Mouse (Mus musculus) liver, embryonic 15.5 days (tissue): ENCODE results near the gene Xpnpep1. TPM values are rescaled to one million over a fixed set of nuclear protein-coding genes. Genes with fewer than 3 reads are reported as not detected.

ENCODE experiments used
- ATAC-seq: fragments of 200-750 bp; cut with Nextera tagmentation; 2 replicates; pipeline ENCODE4 v1.8.0; 2017; ENCODE audit warnings: moderate number of reproducible peaks, mild to moderate bottlenecking, moderate library complexity; ENCODE audit not compliant: insufficient read depth
- H3K27ac ChIP-seq: fragments of 300-500 bp; sonication (generic); replicated peaks from 2 replicates; pipeline ENCODE4 v1.5.1; 2015; ENCODE audit warnings: mild to moderate bottlenecking, inconsistent platforms
- H3K27me3 ChIP-seq: fragments of 300-500 bp; sonication (generic); 2 replicates; pipeline ENCODE4 v1.6.1; 2015; ENCODE audit warnings: mild to moderate bottlenecking, inconsistent platforms
- H3K36me3 ChIP-seq: fragments of 300-500 bp; sonication (generic); replicated peaks from 2 replicates; pipeline ENCODE4 v1.6.1; 2015; ENCODE audit warnings: moderate library complexity, mild to moderate bottlenecking, inconsistent platforms
- H3K4me1 ChIP-seq: fragments of 300-500 bp; sonication (generic); replicated peaks from 2 replicates; pipeline ENCODE4 v1.6.1; 2015; ENCODE audit warnings: inconsistent platforms
- H3K4me2 ChIP-seq: fragments of 300-500 bp; sonication (generic); 2 replicates; pipeline ENCODE4 v1.6.1; 2015; ENCODE audit warnings: moderate library complexity, mild to moderate bottlenecking, inconsistent platforms
- H3K4me3 ChIP-seq: fragments of 300-500 bp; sonication (generic); replicated peaks from 2 replicates; pipeline ENCODE4 v1.5.1; 2015; ENCODE audit warnings: mild to moderate bottlenecking, inconsistent platforms
- H3K9ac ChIP-seq: fragments of 300-500 bp; sonication (generic); 2 replicates; pipeline ENCODE4 v1.6.1; 2015; ENCODE audit warnings: moderate library complexity, mild to moderate bottlenecking, inconsistent platforms
- H3K9me3 ChIP-seq: fragments of 300-500 bp; sonication (generic); replicated peaks from 2 replicates; pipeline ENCODE4 v1.6.1; 2016; ENCODE audit warnings: inconsistent platforms
- WGBS: fragments of 180-500 bp; shearing (Covaris S2); methylation state at CpG from one replicate; pipeline ENCODE4 v1.1.7; 2015; ENCODE audit warnings: mixed read lengths; ENCODE audit not compliant: insufficient replicate concordance; 5-methylcytosine and 5-hydroxymethylcytosine counted together
- polyA plus RNA-seq: library from polyadenylated mRNA; unstranded; fragments of >200 nt; fragmentation: Nextera tagmentation; extraction: Ambion mirVana; gene quantifications from 2 replicates; pipeline ENCODE4 v1.2.1, GENCODE M21; 2015

Gene Xpnpep1
- polyA plus RNA-seq, result 83.4 and 87.2 TPM in 2 replicates

DNA sequence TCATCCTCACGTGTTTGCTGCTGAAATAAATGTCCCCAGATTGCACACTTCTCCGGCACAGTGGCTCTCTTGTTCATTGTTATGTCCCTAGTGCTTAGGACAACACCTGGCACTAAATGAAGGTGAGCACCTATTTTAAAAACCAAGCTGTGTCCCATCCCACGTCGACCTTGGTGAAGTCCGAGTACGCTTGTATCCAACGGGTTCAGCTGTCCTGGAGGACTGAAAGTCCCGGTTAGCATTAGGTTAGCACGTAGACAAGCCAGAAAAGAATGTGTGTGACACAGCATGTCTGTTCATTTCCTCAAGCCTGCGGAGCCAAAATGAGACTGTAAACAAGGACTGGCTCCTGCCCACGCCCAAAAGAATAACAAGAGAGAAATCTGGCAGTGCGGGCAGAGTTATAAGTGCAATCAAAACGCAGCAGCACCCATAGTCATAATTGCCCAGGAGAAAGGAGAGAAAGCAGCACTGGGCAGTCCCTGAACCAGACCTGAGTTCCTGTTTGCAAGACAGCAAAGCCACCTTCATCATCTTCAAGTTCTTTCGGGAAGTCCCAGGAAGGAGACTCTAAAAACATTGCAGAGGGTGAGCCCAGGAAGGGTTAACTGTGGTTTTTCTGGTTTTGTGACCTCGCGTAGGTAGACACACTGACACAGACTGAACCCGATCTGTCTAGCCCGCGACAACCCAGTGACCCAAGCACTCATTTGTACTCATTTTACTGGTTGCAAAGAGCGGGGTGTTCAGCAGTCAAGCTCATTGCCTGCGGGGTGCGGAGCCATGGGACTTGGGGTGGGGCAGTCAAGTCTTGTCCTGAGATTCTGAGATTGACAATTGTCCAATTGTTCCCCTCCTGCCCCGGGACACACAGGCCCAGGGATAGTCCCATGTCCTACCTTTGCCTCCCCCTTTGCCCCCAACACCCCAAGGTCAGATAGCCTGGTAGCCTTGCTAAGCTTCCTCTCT is at the start of gene Xpnpep1:
Gene Xpnpep1, minus strand, starts transcription at position 51 of the 969 bp plus-strand sequence.
- 72% methylated on average over 23 of the region's 23 CpGs for WGBS
- peak within 1 kb of the TSS; percentile 81 for H3K4me2 ChIP-seq
- no peaks in the 10 kb centered on the region for H3K27me3 ChIP-seq
- ATAC-seq, result no peak
- peak within 1 kb of the TSS; percentile 35; the same call in 1 of the 2 replicates for H3K9ac ChIP-seq
- no peaks in the 10 kb centered on the region for H3K9me3 ChIP-seq
- peak within 1 kb of the TSS; percentile 98 for H3K4me3 ChIP-seq
- H3K27ac ChIP-seq, result peak within 1 kb of the TSS; percentile 76; the same call in 1 of the 2 replicates
- peaks cover 48% of the 10 kb centered on the region for H3K4me1 ChIP-seq
- H3K36me3 ChIP-seq, result 0 out of 2 replicates have a peak, but pooled peaks cover 3% of the 10 kb centered on the region

DNA sequence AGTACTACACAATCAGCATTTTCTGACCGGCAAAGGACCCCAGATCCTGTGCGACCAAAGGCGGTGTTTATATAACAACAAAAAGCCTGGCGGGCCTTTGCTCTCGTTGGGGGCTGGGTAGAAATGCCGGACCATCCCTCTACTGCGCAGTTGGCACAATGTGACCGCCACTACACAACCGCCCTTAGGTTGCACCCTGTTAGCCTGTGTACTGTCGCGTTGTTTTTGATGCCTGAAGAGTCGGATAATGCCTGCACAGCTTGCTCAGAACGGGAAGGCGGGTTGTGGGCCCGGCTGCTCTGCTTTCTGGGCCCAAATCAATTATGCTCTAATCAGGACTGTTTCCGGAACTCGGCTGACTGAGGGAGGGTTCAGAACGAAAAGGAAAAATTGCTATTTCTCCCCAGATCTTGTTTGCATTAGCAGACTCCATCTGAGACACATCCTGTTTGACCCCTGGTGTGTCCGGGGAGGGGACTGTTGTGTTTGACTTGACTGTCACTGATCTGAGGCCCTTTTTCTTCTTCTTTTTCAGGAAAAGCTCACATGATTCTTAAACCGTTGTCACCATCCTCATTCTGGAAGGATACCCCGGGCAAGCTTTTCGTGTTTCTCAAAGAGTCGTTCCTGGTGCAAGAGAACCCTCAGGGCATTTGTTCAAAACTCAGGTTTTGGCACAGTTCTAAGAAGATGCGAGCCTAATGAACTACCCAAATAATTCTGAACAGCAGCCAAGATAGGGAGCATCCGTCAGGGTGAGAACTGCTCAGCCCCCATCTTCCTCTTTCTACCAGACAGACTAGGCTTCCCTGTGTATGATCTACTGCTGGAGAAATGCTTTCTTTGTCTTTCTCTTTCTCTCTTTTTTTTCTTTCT is 47.5 kb upstream of the Xpnpep1 start:
- Histone ChIP-seq H3K9ac (no peak overlapping the region), H3K4me3 (no peak overlapping the region), H3K9me3 (no peaks in the 10 kb centered on the region), H3K27ac (peak overlapping the region; percentile 59), H3K27me3 (no peaks in the 10 kb centered on the region), H3K4me2 (peak overlapping the region; percentile 1; the same call in 1 of the 2 replicates), H3K36me3 (no peaks in the 10 kb centered on the region), H3K4me1 (peaks cover 31% of the 10 kb centered on the region)
- peak; percentile 45 for ATAC-seq
- 35% methylated on average over 25 of the region's 25 CpGs for WGBS

DNA sequence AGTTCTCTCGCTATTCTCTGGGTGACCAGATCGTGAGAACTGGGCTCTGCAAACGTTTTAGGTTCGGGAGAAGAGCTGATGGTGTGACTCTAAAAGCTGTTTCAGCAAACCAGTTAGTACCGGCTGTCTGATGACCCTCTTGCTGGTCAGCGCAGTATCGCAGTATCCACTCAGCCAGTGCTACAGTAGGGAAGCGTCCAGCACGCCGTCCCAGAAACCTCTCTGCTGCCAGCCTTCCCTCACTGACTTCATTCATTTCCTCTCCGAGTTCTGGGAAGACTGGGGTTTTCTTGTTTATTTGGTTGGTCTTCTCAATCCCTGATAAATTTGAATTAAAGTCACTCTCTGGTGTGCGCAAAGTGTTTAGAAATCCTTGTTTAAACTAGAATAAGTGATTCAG is 46.8 kb upstream of the Xpnpep1 start:
- H3K27me3 ChIP-seq, result no peaks in the 10 kb centered on the region
- peaks cover 24% of the 10 kb centered on the region for H3K4me1 ChIP-seq
- H3K36me3 ChIP-seq, result no peaks in the 10 kb centered on the region
- H3K9me3 ChIP-seq, result no peaks in the 10 kb centered on the region
- 58% methylated on average over 12 of the region's 12 CpGs for WGBS
- no peak overlapping the region for H3K9ac ChIP-seq
- ATAC-seq, result no peak
- peak overlapping the region; percentile 24 for H3K27ac ChIP-seq
- H3K4me2 ChIP-seq, result no peak overlapping the region
- H3K4me3 ChIP-seq, result no peak overlapping the region

DNA sequence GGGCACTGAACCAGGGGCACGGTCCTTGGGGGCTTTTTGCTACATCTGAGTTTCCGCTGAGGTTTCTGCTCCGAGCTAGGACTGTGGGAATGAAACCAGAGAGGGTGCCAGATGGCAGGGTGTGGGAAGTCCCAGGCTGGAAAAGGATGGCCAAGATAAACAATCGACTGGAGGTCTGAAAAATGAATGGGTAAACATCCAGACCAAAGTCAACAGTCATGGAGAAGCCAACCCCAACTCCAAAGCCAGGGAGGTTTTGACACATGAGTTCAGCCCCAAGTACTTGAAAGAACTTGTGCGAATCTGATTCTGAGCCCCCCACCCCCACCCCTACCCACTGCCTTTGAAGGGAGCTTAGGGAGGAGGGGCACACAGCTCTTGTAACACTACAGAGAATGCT is 44.7 kb upstream of the Xpnpep1 start:
- H3K27ac ChIP-seq, result no peak overlapping the region
- H3K4me2 ChIP-seq, result no peak overlapping the region
- peaks cover 28% of the 10 kb centered on the region for H3K4me1 ChIP-seq
- no peaks in the 10 kb centered on the region for H3K9me3 ChIP-seq
- H3K4me3 ChIP-seq, result no peak overlapping the region
- no peak for ATAC-seq
- H3K27me3 ChIP-seq, result peaks cover 10% of the 10 kb centered on the region; the same call in 1 of the 2 replicates
- H3K36me3 ChIP-seq, result no peaks in the 10 kb centered on the region
- H3K9ac ChIP-seq, result no peak overlapping the region
- WGBS, result 43% methylated on average over 5 of the region's 5 CpGs

DNA sequence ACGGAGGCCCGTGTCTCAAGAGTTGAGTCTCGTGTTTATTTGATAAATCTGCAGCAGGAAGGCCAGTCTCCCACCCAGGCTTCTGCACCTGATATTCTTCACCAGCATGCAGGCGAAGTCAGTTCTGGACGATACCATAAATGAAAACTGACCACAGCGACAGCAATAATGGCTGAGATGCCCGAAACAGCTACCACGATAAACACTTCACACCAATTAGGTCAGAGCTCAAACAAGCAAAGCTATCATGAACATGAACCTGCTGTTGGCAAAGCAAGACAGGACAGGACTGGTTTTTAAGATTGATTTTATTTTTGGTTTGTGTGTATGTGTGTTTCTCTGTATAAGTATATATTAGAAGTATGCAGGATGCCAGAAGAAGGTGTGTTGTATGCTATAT is 42.8 kb upstream of the Xpnpep1 start:
- no peaks in the 10 kb centered on the region for H3K9me3 ChIP-seq
- no peak overlapping the region for H3K9ac ChIP-seq
- no peak overlapping the region for H3K4me3 ChIP-seq
- peaks cover 10% of the 10 kb centered on the region; the same call in 1 of the 2 replicates for H3K27me3 ChIP-seq
- peaks cover 20% of the 10 kb centered on the region for H3K4me1 ChIP-seq
- no peak overlapping the region for H3K4me2 ChIP-seq
- no peaks in the 10 kb centered on the region for H3K36me3 ChIP-seq
- ATAC-seq, result no peak
- WGBS, result 72% methylated on average over 8 of the region's 8 CpGs
- no peak overlapping the region for H3K27ac ChIP-seq

DNA sequence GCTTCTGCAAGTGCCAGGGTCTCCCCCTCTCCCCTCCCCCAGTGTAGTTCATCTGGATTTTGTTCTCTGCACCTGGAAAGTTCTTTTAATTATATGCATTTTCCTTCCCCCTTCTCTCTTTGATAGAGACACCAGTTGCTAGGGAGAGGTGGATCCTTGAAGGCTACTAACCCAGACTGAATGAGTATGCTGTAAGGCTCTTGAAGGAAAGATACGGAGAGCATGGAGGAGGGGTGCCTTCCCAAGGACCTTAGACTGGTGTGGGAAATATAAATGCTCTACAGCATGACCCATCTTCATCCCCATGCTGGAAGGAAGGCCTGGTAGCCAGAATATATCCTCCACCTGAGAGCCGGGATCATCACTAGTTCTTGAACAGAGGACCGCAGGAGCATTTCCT is 41.3 kb upstream of the Xpnpep1 start:
- Histone ChIP-seq H3K27ac (no peak overlapping the region), H3K36me3 (no peaks in the 10 kb centered on the region), H3K4me3 (no peak overlapping the region), H3K4me2 (no peak overlapping the region), H3K9me3 (no peaks in the 10 kb centered on the region), H3K4me1 (peaks cover 19% of the 10 kb centered on the region), H3K27me3 (peaks cover 10% of the 10 kb centered on the region; the same call in 1 of the 2 replicates), H3K9ac (no peak overlapping the region)
- WGBS, result 67% methylated on average over 3 of the region's 3 CpGs
- ATAC-seq, result no peak

DNA sequence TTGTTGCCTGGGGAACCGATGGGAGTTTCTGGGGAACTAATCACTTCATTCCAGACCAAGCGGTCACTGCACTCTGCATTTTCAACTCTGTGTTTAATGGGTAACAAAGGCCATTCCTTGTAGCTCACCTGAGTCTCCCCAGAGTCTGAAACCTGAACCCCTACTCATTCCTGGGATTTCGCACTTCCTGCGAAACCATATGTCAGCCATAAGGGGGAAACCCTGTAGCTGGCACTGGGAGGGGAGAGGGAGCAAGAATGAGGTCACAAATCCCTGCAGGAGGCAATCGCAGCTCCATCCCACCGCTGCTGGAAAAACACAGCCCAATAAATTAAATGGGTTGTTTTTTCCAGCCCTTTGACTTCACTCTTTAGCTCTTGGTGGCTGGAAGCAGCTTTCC is 40.9 kb upstream of the Xpnpep1 start:
- Histone ChIP-seq H3K9ac (no peak overlapping the region), H3K9me3 (no peaks in the 10 kb centered on the region), H3K27ac (no peak overlapping the region), H3K36me3 (no peaks in the 10 kb centered on the region), H3K4me3 (no peak overlapping the region), H3K4me1 (peaks cover 16% of the 10 kb centered on the region), H3K4me2 (no peak overlapping the region), H3K27me3 (peaks cover 10% of the 10 kb centered on the region; the same call in 1 of the 2 replicates)
- no peak for ATAC-seq
- 33% methylated on average over 6 of the region's 6 CpGs for WGBS

DNA sequence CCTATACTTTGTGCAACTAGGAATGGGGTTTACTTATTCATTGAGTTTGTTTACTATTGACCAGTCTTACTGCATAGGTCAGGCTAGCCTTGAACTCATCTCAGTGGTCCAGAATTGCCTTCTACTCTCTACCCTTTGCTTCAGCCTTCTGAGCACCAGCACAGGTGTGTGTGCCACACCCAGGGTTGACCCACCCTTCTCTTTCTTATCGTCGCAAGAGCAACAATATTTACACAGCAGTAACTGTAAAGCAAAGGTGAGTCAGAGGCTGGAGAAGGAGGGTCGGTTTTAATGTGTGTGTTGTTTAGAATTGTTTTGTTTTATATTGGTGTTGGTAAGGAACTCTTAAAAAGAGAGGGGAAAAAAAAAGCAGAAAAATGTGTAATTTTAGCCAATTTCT is 40.5 kb upstream of the Xpnpep1 start:
- H3K4me1 ChIP-seq, result peaks cover 19% of the 10 kb centered on the region
- H3K4me2 ChIP-seq, result no peak overlapping the region
- no peak overlapping the region for H3K9ac ChIP-seq
- no peak for ATAC-seq
- H3K27me3 ChIP-seq, result peaks cover 10% of the 10 kb centered on the region; the same call in 1 of the 2 replicates
- H3K36me3 ChIP-seq, result no peaks in the 10 kb centered on the region
- H3K9me3 ChIP-seq, result no peaks in the 10 kb centered on the region
- no peak overlapping the region for H3K27ac ChIP-seq
- H3K4me3 ChIP-seq, result no peak overlapping the region
- WGBS, result 41% methylated on average over 3 of the region's 3 CpGs

DNA sequence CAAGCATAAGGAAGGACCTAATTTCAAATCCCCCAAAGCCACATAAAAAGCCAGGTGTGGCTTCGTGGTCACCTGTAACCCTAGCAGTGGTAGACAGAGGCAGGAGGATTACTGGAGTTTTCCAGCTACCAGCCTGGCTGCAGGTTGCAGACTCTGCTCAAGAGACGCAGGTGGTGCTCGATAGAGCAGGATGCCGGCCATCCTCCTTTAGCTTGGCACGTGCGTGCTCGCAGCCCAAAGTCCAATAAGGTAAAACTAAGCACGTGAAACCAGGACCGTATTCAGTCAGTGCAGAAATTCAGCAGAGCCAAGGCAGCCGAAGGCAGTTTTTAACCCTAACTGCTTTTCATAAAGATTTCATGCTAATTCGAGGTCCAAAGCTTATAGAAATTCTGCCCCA is 40.0 kb upstream of the Xpnpep1 start:
- ATAC-seq, result no peak
- Histone ChIP-seq H3K27me3 (peaks cover 10% of the 10 kb centered on the region; the same call in 1 of the 2 replicates), H3K36me3 (no peaks in the 10 kb centered on the region), H3K4me1 (peaks cover 21% of the 10 kb centered on the region), H3K27ac (no peak overlapping the region), H3K4me3 (no peak overlapping the region), H3K4me2 (no peak overlapping the region), H3K9ac (no peak overlapping the region), H3K9me3 (no peaks in the 10 kb centered on the region)
- WGBS, result 72% methylated on average over 11 of the region's 11 CpGs

DNA sequence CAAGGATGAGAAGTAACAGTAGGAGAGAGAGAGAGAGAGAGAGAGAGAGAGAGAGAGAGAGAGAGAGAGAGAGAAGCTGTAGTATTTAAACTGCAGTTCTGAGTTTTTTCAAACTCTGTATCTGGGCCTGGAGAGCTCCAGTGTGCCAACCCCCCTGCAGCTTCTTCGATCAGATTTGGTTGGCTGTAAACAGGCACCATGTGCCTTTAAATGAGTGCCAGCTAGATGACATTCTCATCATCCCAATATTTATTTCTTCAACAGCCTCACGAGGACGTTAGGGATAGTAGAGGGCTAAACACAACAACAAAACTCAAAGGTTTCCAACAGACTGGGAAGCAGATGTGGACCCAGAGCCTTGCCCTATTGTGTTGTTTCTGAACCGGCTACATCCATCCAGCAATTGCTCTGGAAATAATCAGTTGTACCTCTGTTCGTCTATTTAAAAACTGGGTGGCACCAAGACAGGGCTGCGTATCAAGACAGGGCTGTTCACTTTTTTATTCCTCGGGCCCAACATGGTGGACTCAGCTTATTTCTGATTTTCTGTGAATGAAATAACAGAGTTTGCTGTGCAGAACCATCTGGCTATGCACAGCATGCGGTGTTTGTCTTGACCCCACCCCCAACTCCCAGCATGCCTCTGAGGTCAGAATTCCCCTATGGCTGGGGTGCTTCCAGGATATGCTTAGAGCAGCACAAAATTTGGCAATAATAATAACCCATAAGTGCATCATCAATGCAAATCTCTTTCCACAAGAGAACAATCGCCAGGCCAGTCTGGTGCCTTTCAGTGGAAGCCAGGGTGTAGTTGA is 38.5 kb upstream of the Xpnpep1 start:
- H3K27me3 ChIP-seq, result peaks cover 10% of the 10 kb centered on the region; the same call in 1 of the 2 replicates
- no peak overlapping the region for H3K9ac ChIP-seq
- WGBS, result 67% methylated on average over 9 of the region's 9 CpGs
- no peak for ATAC-seq
- H3K4me2 ChIP-seq, result no peak overlapping the region
- no peak overlapping the region for H3K27ac ChIP-seq
- peaks cover 24% of the 10 kb centered on the region for H3K4me1 ChIP-seq
- H3K9me3 ChIP-seq, result no peaks in the 10 kb centered on the region
- H3K4me3 ChIP-seq, result no peak overlapping the region
- no peaks in the 10 kb centered on the region for H3K36me3 ChIP-seq
